In genomic region chrX:140565212-140565611, GRCm38 (mm10) we compare ENCODE assay signal across 14 mouse cellular contexts. TPM values are rescaled to one million over a fixed set of nuclear protein-coding genes. Genes with fewer than 3 reads are reported as not detected.
DNase-seq lines count a peak whose midpoint lies in the region; ATAC-seq and TF ChIP-seq lines count a peak whose summit lies in the region.
"Had no signal": no experiment of that assay in that cellular context is flagged by ENCODE, and none has a peak within 500 bp of the region (broad histone marks: within the 10 kb centered on the region; RNA-seq: fewer than 3 reads in every experiment).

No protein-coding gene starts in this region.

- H3K4me2 ChIP-seq in heart, embryonic 12.5 days = no peak overlapping the region
- H3K4me2 ChIP-seq: embryonic facial prominence, embryonic 12.5 days; liver, embryonic 12.5 days; lung, embryonic 15.5 days had no signal

- no peaks in the 10 kb centered on the region for H3K9me3 ChIP-seq in heart, embryonic 12.5 days (replicated peaks)
- H3K9me3 ChIP-seq: embryonic facial prominence, embryonic 12.5 days; liver, embryonic 12.5 days; lung, embryonic 15.5 days had no signal

- H3K36me3 ChIP-seq in heart, embryonic 12.5 days = no peaks in the 10 kb centered on the region
- H3K36me3 ChIP-seq: embryonic facial prominence, embryonic 12.5 days; liver, embryonic 12.5 days; lung, embryonic 15.5 days had no signal

- H3K4me1 ChIP-seq in heart, embryonic 12.5 days (replicated peaks) = peaks cover 15% of the 10 kb centered on the region
- H3K4me1 ChIP-seq in cerebellum, adult 2 months (ENCODE audit: control insufficient read depth, insufficient read depth, low read length) = peaks cover 6% of the 10 kb centered on the region
- H3K4me1 ChIP-seq: embryonic facial prominence, embryonic 12.5 days; liver, embryonic 12.5 days had no signal

- no peak overlapping the region for H3K9ac ChIP-seq in heart, embryonic 12.5 days
- H3K9ac ChIP-seq: embryonic facial prominence, embryonic 12.5 days; liver, embryonic 12.5 days; lung, embryonic 15.5 days had no signal

- 0 out of 2 replicates have a peak, but pooled peaks cover 11% of the 10 kb centered on the region for H3K27me3 ChIP-seq in heart, embryonic 12.5 days (replicated peaks)
- H3K27me3 ChIP-seq in cerebellum, adult 2 months (ENCODE audit: control insufficient read depth, insufficient read depth, low read length) = no peaks in the 10 kb centered on the region

- no peak overlapping the region for H3K4me3 ChIP-seq in heart, embryonic 12.5 days
- H3K4me3 ChIP-seq in layer of hippocampus, adult 2 months = no peak overlapping the region
- no peak overlapping the region for H3K4me3 ChIP-seq in cerebellum, adult 2 months (replicated peaks; ENCODE audit: insufficient read depth, low read depth, low read length)
- H3K4me3 ChIP-seq: embryonic facial prominence, embryonic 12.5 days; liver, embryonic 12.5 days; lung, embryonic 15.5 days had no signal

- ATAC-seq in heart, embryonic 12.5 days (ENCODE audit: insufficient number of reproducible peaks, low FRiP score) = no peak
- ATAC-seq in erythroid progenitor cell, adult 5-6 weeks (replicated peaks; ENCODE audit: low FRiP score, poor library complexity, severe bottlenecking) = no peak
- ATAC-seq: activated CD4-positive, CD25-positive, alpha-beta regulatory T cell, adult 4 months; intestine, postnatal 0 days; liver, embryonic 12.5 days had no signal

- H3K27ac ChIP-seq in heart, embryonic 12.5 days (ENCODE audit: poor library complexity, severe bottlenecking) = no peak overlapping the region
- H3K27ac ChIP-seq in layer of hippocampus, adult 2 months = peak overlapping the region; percentile 10; the same call in 1 of the 2 replicates
- H3K27ac ChIP-seq in cerebellum, adult 2 months (ENCODE audit: insufficient read depth, low read length) = peak overlapping the region; percentile 49
- H3K27ac ChIP-seq: embryonic facial prominence, embryonic 12.5 days; kidney, postnatal 0 days; liver, embryonic 12.5 days; lung, embryonic 15.5 days had no signal

- peak; percentile 88 for DNase-seq in heart, adult 11 months
- DNase-seq in layer of hippocampus, adult 2 months (ENCODE audit: low spot score in 2 of 2) = no peak
- no peak for DNase-seq in layer of hippocampus, adult 8-10 months (ENCODE audit: low spot score in 2 of 2)
- peak; percentile 83 for DNase-seq in brain, adult 2 months (ENCODE audit: low read depth, low spot score)
- peak; percentile 49 to 70 for DNase-seq in cerebellum, adult 2 months
- no peak for DNase-seq in spleen, postnatal 14 days (ENCODE audit: low spot score in 2 of 2)

- no peak for TF ChIP-seq CTCF in layer of hippocampus, adult 2 months (conservative IDR thresholded peaks at IDR 0.05)
- TF ChIP-seq CTCF in cerebellum, adult 2 months (IDR thresholded peaks at IDR 0.05; ENCODE audit: borderline replicate concordance, insufficient read depth, low read depth, low read length) = no peak

- TF ChIP-seq POLR2A in cerebellum, adult 2 months (IDR thresholded peaks at IDR 0.05; ENCODE audit: borderline replicate concordance, insufficient read depth, low read length) = no peak

- WGBS in heart, embryonic 12.5 days = 89% methylated on average over 3 of the region's 3 CpGs
- 21% methylated on average over 3 of the region's 3 CpGs for WGBS in cerebellum, adult 2 months

RNA-seq across cellular contexts. Expression of gene Tsc22d3, which starts 35.2 kb away (rescaled TPM):
- polyA plus RNA-seq in heart, embryonic 12.5 days (2016; fragmentation: Nextera tagmentation; extraction: Ambion mirVana) = 198 and 207 TPM in 2 replicates
- total RNA-seq in layer of hippocampus, adult 2 months (2021) = 100 to 1,000 TPM; 101 to 111 TPM
- total RNA-seq in layer of hippocampus, adult 8-10 months (2022) = 100 to 1,000 TPM in 2 of 4 experiments, 10 to 100 TPM in 2; 79.8 to 114 (median 91.7) TPM
- polyA plus RNA-seq in cerebellum, adult 2 months (2012; rRNA removed) = 155 and 168 TPM in 2 replicates
- 7.1 and 15.9 TPM in 2 replicates for total RNA-seq in erythroid progenitor cell, adult 5-6 weeks (2015; ENCODE audit: low replicate concordance)
- total RNA-seq in erythroid progenitor cell, adult 5-6 weeks (2017; ENCODE audit: low replicate concordance) = 4.9 and 15.8 TPM in 2 replicates

Comparison
In these comparisons a context has a peak if more than half of its experiments do, and no peak if none do; other contexts are left out.
1. DNase-seq: peak in heart, adult 11 months (single experiment), brain, adult 2 months (single experiment) and cerebellum, adult 2 months (2 of 2); none in layer of hippocampus, adult 2 months (0 of 2), layer of hippocampus, adult 8-10 months (0 of 2) and spleen, postnatal 14 days (0 of 2).
2. RNA of gene Tsc22d3, which starts 35.2 kb away (total RNA-seq): 101 to 111 TPM in layer of hippocampus, adult 2 months and 79.8 to 114 TPM in layer of hippocampus, adult 8-10 months; 4.9 to 15.9 TPM in erythroid progenitor cell, adult 5-6 weeks; every median in the first group is over 4 times any median in the second.